Mouse (Mus musculus) testis, adult 2 months (tissue): ENCODE data around the gene Slc5a6.

Experiments used
- CTCF ChIP-seq: fragments of 200-500 bp; IDR thresholded peaks from 2 replicates; pipeline ENCODE4 v1.5.1; 2012; ENCODE audit warnings: low read depth, mild to moderate bottlenecking, inconsistent platforms, low read length, moderate library complexity; ENCODE audit not compliant: control insufficient read depth, insufficient read depth, insufficient replicate concordance
- POLR2A ChIP-seq: fragments of 200-500 bp; IDR thresholded peaks from 2 replicates; pipeline ENCODE4 v1.6.1; 2012; ENCODE audit warnings: low read depth, mild to moderate bottlenecking, inconsistent platforms, low read length, moderate library complexity; ENCODE audit not compliant: control insufficient read depth

GRCm38 (mm10) chr5:31000122-31000521 lies 48.6 kb downstream of the Slc5a6 start:
- no peak for TF ChIP-seq CTCF
- TF ChIP-seq POLR2A = no peak
